Mouse (Mus musculus) liver, postnatal 0 days (tissue): Measurements from ENCODE around the gene Nbea. TPM values are rescaled to one million over a fixed set of nuclear protein-coding genes. Genes with fewer than 3 reads are reported as not detected.

Source experiments
- ATAC-seq: fragments of 200-750 bp; cut with Nextera tagmentation; 2 replicates; pipeline ENCODE4 v1.8.0; 2017; ENCODE audit warnings: mild to moderate bottlenecking, moderate library complexity
- DNase-seq: peaks from one replicate; pipeline ENCODE4 v3.0.0-alpha.2; 2016
- H3K27ac ChIP-seq: fragments of 300-500 bp; sonication (generic); 2 replicates; pipeline ENCODE4 v1.5.1; 2014; ENCODE audit warnings: antibody characterized with exemption, moderate library complexity, mild to moderate bottlenecking, low read depth
- H3K27me3 ChIP-seq: fragments of 300-500 bp; sonication (generic); 2 replicates; pipeline ENCODE4 v1.6.1; 2014; ENCODE audit warnings: low read length, control low read depth, mixed read lengths; ENCODE audit not compliant: insufficient read depth
- H3K36me3 ChIP-seq: fragments of 300-500 bp; sonication (generic); replicated peaks from 2 replicates; pipeline ENCODE4 v1.6.1; 2014; ENCODE audit warnings: mild to moderate bottlenecking, control low read depth, low read length, moderate library complexity, mixed read lengths; ENCODE audit not compliant: insufficient read depth
- H3K4me1 ChIP-seq: fragments of 300-500 bp; sonication (generic); 2 replicates; pipeline ENCODE4 v1.6.1; 2014; ENCODE audit warnings: antibody characterized with exemption, mild to moderate bottlenecking, control low read depth; ENCODE audit not compliant: insufficient read depth
- H3K4me2 ChIP-seq: fragments of 300-500 bp; sonication (generic); 2 replicates; pipeline ENCODE4 v1.6.1; 2014; ENCODE audit warnings: low read depth, mild to moderate bottlenecking, low read length, moderate library complexity, mixed read lengths
- H3K4me3 ChIP-seq: fragments of 300-500 bp; sonication (generic); 2 replicates; pipeline ENCODE4 v1.5.1; 2014; ENCODE audit warnings: low read depth, low read length
- H3K9ac ChIP-seq: fragments of 300-500 bp; sonication (generic); replicated peaks from 2 replicates; pipeline ENCODE4 v1.6.1; 2014; ENCODE audit warnings: mild to moderate bottlenecking, moderate library complexity
- H3K9me3 ChIP-seq: fragments of 300-500 bp; sonication (generic); 2 replicates; pipeline ENCODE4 v1.6.1; 2016; ENCODE audit warnings: mild to moderate bottlenecking, control low read depth, low read length, mixed read lengths
- CTCF ChIP-seq: sonication (generic); IDR thresholded peaks from 2 replicates; pipeline ENCODE4 v1.5.1; 2016; ENCODE audit warnings: antibody characterized with exemption, low read depth
- EP300 ChIP-seq: IDR thresholded peaks from 2 replicates; pipeline ENCODE4 v1.6.1; 2016; ENCODE audit warnings: antibody characterized with exemption, low read depth, mild to moderate bottlenecking
- WGBS: fragments of 180-500 bp; shearing (Covaris S2); extraction: QIAGEN DNeasy Blood & Tissue Kit; methylation state at CpG from one replicate; pipeline ENCODE4 v1.1.7; 2014; ENCODE audit not compliant: insufficient replicate concordance; 5-methylcytosine and 5-hydroxymethylcytosine counted together
- polyA plus RNA-seq: library from polyadenylated mRNA; unstranded; fragments of >200 nt; fragmentation: Nextera tagmentation; extraction: Ambion mirVana; gene quantifications from 2 replicates; pipeline ENCODE4 v1.2.1, GENCODE M21; 2015

Nbea gene
- polyA plus RNA-seq, 1 experiment from 2014 or later: 0.81 TPM

DNA sequence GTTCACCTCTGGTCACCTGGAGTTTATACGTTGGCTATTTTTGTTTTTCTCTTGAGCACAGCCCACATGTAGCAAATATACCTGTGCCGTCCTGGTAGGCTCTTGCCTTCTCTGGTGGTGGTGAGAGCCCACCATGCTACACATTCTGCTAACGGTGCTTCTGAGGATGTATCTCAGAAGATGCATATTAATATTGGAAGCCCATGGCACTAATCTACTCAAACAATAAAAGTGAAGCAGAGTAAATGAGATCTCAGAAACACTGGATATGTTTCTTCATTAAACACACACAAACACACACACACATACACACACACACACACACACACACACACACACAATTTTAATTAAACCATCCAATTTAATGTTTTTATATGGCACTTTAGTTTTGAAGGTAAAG is 469.6 kb downstream of the Nbea start:
- H3K36me3 ChIP-seq: no peaks in the 10 kb centered on the region
- H3K4me2 ChIP-seq: no peak overlapping the region
- no peak for TF ChIP-seq CTCF
- no peak for TF ChIP-seq EP300
- H3K4me3 ChIP-seq: no peak overlapping the region
- H3K27ac ChIP-seq: no peak overlapping the region
- no peaks in the 10 kb centered on the region for H3K27me3 ChIP-seq
- no peaks in the 10 kb centered on the region for H3K9me3 ChIP-seq
- no peak overlapping the region for H3K9ac ChIP-seq
- 85% methylated on average over 3 of the region's 3 CpGs for WGBS
- H3K4me1 ChIP-seq: no peaks in the 10 kb centered on the region
- no peak for DNase-seq
- ATAC-seq: no peak

DNA sequence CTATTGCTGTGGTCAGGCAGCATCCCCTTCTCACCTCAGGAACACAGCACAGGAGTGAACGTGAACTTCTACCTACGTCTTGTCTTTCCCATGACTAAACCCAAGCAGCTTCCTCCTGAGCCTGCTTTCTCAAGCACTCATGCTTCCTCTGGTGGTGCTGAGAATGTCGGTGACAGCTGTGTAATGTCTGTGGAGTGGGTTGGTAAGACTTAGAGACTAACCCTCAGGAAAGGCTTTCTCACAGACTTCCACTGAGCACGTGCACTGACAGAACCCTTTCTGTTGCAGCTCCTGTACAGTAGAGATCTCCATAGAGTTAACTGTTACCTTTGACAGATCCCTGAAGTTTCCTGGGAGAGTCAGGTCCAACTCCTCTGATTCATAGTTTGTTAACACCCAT is 473.2 kb downstream of the Nbea start:
- H3K27me3 ChIP-seq: no peaks in the 10 kb centered on the region
- H3K4me1 ChIP-seq: no peaks in the 10 kb centered on the region
- H3K4me2 ChIP-seq: no peak overlapping the region
- H3K9me3 ChIP-seq: no peaks in the 10 kb centered on the region
- DNase-seq (no peak), ATAC-seq (no peak)
- H3K9ac ChIP-seq: no peak overlapping the region
- TF ChIP-seq CTCF: no peak
- no peak for TF ChIP-seq EP300
- H3K4me3 ChIP-seq: no peak overlapping the region
- 74% methylated on average over 4 of the region's 4 CpGs for WGBS
- no peaks in the 10 kb centered on the region for H3K36me3 ChIP-seq
- no peak overlapping the region for H3K27ac ChIP-seq

DNA sequence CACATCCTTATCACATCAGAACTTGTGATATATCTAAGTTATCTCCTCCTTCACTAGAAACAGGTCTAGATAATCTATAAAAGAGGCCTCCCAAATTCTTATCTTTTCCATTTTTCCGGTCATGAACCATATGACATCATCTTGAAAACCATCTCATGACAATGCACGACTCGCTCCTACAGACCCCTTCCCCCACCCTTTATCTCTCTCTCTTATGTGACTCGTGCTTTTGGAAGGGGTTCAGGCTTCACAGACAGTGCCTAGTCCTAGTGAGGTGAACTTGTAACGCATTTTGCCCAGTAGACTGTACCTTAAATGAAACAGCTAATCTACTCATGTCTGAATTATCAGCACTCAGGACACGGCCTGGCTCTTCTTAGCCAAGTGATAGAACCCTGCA is 481.9 kb downstream of the Nbea start:
- no peak for TF ChIP-seq EP300
- TF ChIP-seq CTCF: no peak
- Histone ChIP-seq H3K4me2 (no peak overlapping the region), H3K27me3 (no peaks in the 10 kb centered on the region), H3K4me1 (no peaks in the 10 kb centered on the region; the same call in 1 of the 2 replicates), H3K9ac (no peak overlapping the region), H3K4me3 (no peak overlapping the region), H3K36me3 (no peaks in the 10 kb centered on the region), H3K9me3 (no peaks in the 10 kb centered on the region), H3K27ac (no peak overlapping the region)
- WGBS: 58% methylated on average over 6 of the region's 6 CpGs
- DNase-seq (no peak), ATAC-seq (no peak)

DNA sequence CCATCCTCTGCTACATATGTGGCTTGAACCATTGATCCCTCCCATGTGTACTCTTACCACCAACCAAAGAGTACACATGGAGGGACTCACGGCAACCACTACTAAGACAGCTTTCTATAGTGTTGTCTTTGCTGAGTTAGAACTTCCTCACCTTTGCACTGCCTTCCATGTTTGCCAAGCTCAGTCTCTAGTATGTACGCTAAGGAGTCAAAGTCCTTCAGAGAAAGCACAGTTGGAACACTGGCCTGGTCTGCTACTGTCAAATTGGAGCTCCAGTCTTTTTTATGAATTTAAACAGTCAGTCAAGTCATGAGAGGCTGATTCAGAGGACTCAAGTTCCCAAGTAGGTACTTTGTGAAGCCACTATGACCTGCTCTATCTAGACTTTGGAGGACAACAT is 486.3 kb downstream of the Nbea start:
- Histone ChIP-seq H3K4me3 (no peak overlapping the region), H3K27me3 (no peaks in the 10 kb centered on the region), H3K9me3 (no peaks in the 10 kb centered on the region), H3K4me1 (no peaks in the 10 kb centered on the region; the same call in 1 of the 2 replicates), H3K4me2 (no peak overlapping the region), H3K9ac (no peak overlapping the region), H3K27ac (no peak overlapping the region), H3K36me3 (no peaks in the 10 kb centered on the region)
- WGBS: 66% methylated on average over 2 of the region's 2 CpGs
- no peak for TF ChIP-seq EP300
- DNase-seq (no peak), ATAC-seq (no peak)

DNA sequence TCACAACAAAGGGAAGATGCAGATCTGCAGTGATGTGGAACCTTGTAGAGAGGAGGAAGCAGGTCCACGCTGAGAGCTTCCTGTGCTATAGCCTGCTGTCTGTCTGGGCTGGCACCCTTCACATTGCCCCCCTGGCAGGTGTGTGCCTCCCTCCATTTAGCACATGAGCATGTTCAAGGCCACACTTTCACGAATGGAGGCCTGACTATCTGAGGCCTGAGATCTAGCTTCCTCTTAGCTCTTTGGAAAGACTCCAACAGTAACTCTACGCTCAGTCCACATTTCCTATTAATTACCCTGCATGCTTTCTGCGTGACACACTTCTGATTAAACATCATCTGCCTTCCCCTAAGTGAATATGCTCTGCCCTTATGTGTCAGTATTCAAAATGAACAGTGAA is 490.4 kb downstream of the Nbea start:
- H3K4me2 ChIP-seq: no peak overlapping the region
- DNase-seq: no peak
- H3K27me3 ChIP-seq: no peaks in the 10 kb centered on the region
- H3K4me1 ChIP-seq: no peaks in the 10 kb centered on the region; the same call in 1 of the 2 replicates
- H3K27ac ChIP-seq: no peak overlapping the region
- TF ChIP-seq CTCF (no peak), EP300 (no peak)
- 35% methylated on average over 4 of the region's 4 CpGs for WGBS
- no peak for ATAC-seq
- H3K9me3 ChIP-seq: no peaks in the 10 kb centered on the region
- H3K4me3 ChIP-seq: no peak overlapping the region
- no peak overlapping the region for H3K9ac ChIP-seq
- H3K36me3 ChIP-seq: no peaks in the 10 kb centered on the region

DNA sequence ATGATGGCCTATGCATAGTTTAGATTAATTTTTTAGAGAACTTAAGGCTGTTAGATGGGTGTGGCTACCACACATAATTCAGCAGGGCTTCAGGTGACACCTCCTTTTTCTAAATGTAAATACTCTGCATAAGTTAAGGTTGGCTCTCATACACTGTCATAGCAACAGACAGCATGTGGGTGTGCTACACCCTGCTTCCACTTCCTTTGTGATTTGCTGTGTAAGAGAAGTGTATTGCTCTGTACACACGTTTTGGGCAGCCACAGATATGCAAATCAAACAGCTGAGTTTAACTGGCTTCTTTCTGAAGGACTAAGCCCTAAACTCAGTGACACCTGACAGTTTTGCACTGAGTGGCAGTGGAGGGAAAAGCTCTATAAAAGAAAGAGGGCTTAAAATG is 495.4 kb downstream of the Nbea start:
- H3K36me3 ChIP-seq: no peaks in the 10 kb centered on the region
- no peak overlapping the region for H3K4me3 ChIP-seq
- no peak overlapping the region for H3K9ac ChIP-seq
- H3K27me3 ChIP-seq: no peaks in the 10 kb centered on the region
- no peak overlapping the region for H3K27ac ChIP-seq
- H3K9me3 ChIP-seq: no peaks in the 10 kb centered on the region
- H3K4me2 ChIP-seq: no peak overlapping the region
- ATAC-seq (no peak), DNase-seq (no peak)
- TF ChIP-seq EP300 (no peak), CTCF (no peak)
- 15% methylated on average over 1 of the region's 1 CpGs for WGBS
- no peaks in the 10 kb centered on the region for H3K4me1 ChIP-seq

DNA sequence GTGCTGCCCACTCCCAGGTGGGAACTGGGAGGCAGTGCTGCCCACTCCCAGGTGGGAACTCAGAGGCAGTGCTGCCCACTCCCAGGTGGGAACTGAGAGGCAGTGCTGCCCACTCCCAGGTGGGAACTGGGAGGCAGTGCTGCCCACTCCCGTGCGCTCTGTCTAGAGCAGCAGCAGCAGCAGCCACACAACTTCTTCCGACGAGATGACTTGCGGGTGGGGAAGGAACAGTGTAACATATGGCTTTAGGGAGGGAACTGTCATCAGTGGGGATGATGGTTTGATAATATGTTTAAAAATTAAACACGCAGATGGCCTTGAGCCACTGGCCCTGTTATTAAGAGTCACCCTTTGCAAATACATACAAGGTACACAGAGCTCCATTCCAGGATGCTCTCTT is 496.5 kb downstream of the Nbea start:
- H3K36me3 ChIP-seq: no peaks in the 10 kb centered on the region
- 90% methylated on average over 6 of the region's 6 CpGs for WGBS
- H3K9me3 ChIP-seq: no peaks in the 10 kb centered on the region
- no peak for ATAC-seq
- no peak overlapping the region for H3K4me2 ChIP-seq
- no peaks in the 10 kb centered on the region for H3K27me3 ChIP-seq
- H3K9ac ChIP-seq: no peak overlapping the region
- DNase-seq: no peak
- no peak overlapping the region for H3K27ac ChIP-seq
- TF ChIP-seq EP300: no peak
- TF ChIP-seq CTCF: no peak
- no peaks in the 10 kb centered on the region for H3K4me1 ChIP-seq
- no peak overlapping the region for H3K4me3 ChIP-seq
